In the genomic region with DNA sequence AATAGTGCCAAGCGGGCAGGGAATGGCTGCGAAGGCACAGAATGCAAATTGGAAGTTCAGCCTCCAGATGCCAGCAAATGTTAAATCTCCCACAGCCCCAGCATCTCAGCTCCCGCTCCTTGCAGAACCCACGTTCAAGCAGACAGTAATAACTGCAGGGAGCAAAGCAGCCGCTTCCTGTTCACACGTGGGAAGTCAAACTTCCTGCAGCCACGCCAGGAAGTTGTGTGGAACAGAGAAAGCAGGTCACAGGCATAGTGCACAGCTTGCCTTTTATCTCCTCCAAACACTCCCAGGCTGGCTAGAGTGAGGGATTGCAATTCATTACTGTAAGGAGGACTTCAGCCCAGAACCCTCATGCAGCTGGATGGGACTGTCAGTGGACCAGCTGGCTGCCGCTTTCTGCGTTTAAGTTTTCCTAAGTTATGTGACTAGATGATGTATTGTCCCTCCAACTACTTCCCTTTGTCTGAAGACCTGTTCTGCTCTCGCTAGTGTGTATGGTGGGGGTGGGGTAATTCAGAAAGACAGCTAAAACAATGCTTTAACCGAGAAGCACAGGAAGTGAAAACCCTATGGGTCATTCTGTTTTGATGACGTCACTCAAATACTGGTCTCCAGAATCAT, we compare ENCODE assay signal across 8 mouse cellular contexts.
DNase-seq lines count a peak whose midpoint lies in the region; ATAC-seq and TF ChIP-seq lines count a peak whose summit lies in the region.

No protein-coding gene starts in this region.

- WGBS in cerebellum, adult 2 months: 8% methylated on average over 12 of the region's 12 CpGs
- 29% methylated on average over 12 of the region's 12 CpGs for WGBS in heart, embryonic 13.5 days
- WGBS in kidney, embryonic 15.5 days: 12% methylated on average over 12 of the region's 12 CpGs
- 17% methylated on average over 12 of the region's 12 CpGs for WGBS in limb, embryonic 12.5 days

- H3K4me1 ChIP-seq in cerebellum, adult 2 months (ENCODE audit: control insufficient read depth, insufficient read depth, low read length): 0 out of 2 replicates have a peak, but pooled peaks cover 3% of the 10 kb centered on the region
- H3K4me1 ChIP-seq in heart, embryonic 13.5 days: peaks cover 8% of the 10 kb centered on the region; the same call in 1 of the 2 replicates
- H3K4me1 ChIP-seq in kidney, embryonic 15.5 days: peaks cover 10% of the 10 kb centered on the region
- peaks cover 9% of the 10 kb centered on the region for H3K4me1 ChIP-seq in limb, embryonic 12.5 days (replicated peaks)

- H3K4me3 ChIP-seq in cerebellum, adult 2 months (replicated peaks; ENCODE audit: insufficient read depth, low read depth, low read length): no peak overlapping the region
- H3K4me3 ChIP-seq in heart, embryonic 13.5 days: peak overlapping the region; percentile 26
- peak overlapping the region; percentile 22 for H3K4me3 ChIP-seq in kidney, embryonic 15.5 days (replicated peaks)
- peak overlapping the region; percentile 17 for H3K4me3 ChIP-seq in limb, embryonic 12.5 days (replicated peaks)

- peak; percentile 29 to 30 for DNase-seq in cerebellum, adult 2 months
- peak; percentile 51 for DNase-seq in embryo, embryonic 10.5 days (ENCODE audit: low spot score)
- peak; percentile 6 to 7 for DNase-seq in natural killer cell, adult 2 months (ENCODE audit: low spot score in 2 of 2)
- DNase-seq in thymus, postnatal 36 days: peak; percentile 56 to 65

- H3K27ac ChIP-seq in cerebellum, adult 2 months (ENCODE audit: insufficient read depth, low read length): no peak overlapping the region
- peak overlapping the region; percentile 74 for H3K27ac ChIP-seq in heart, embryonic 13.5 days (replicated peaks)
- peak overlapping the region; percentile 80 for H3K27ac ChIP-seq in kidney, embryonic 15.5 days
- peak overlapping the region; percentile 66 for H3K27ac ChIP-seq in limb, embryonic 12.5 days

- no peaks in the 10 kb centered on the region for H3K36me3 ChIP-seq in heart, embryonic 13.5 days
- no peaks in the 10 kb centered on the region for H3K36me3 ChIP-seq in kidney, embryonic 15.5 days
- H3K36me3 ChIP-seq in limb, embryonic 12.5 days: no peaks in the 10 kb centered on the region

- peak overlapping the region; percentile 62 for H3K4me2 ChIP-seq in heart, embryonic 13.5 days
- H3K4me2 ChIP-seq in kidney, embryonic 15.5 days: peak overlapping the region; percentile 51
- peak overlapping the region; percentile 50 for H3K4me2 ChIP-seq in limb, embryonic 12.5 days

- no peak for TF ChIP-seq CTCF in cerebellum, adult 2 months (IDR thresholded peaks at IDR 0.05; ENCODE audit: borderline replicate concordance, insufficient read depth, low read depth, low read length)

- no peak for TF ChIP-seq POLR2A in cerebellum, adult 2 months (IDR thresholded peaks at IDR 0.05; ENCODE audit: borderline replicate concordance, insufficient read depth, low read length)

- no peaks in the 10 kb centered on the region for H3K9me3 ChIP-seq in heart, embryonic 13.5 days
- H3K9me3 ChIP-seq in kidney, embryonic 15.5 days (replicated peaks): no peaks in the 10 kb centered on the region
- H3K9me3 ChIP-seq in limb, embryonic 12.5 days: peaks cover 5% of the 10 kb centered on the region; the same call in 1 of the 2 replicates

- H3K27me3 ChIP-seq in cerebellum, adult 2 months (ENCODE audit: control insufficient read depth, insufficient read depth, low read length): no peaks in the 10 kb centered on the region
- H3K27me3 ChIP-seq in heart, embryonic 13.5 days (replicated peaks): no peaks in the 10 kb centered on the region
- no peaks in the 10 kb centered on the region for H3K27me3 ChIP-seq in kidney, embryonic 15.5 days
- no peaks in the 10 kb centered on the region for H3K27me3 ChIP-seq in limb, embryonic 12.5 days

- peak overlapping the region; percentile 44; the same call in 1 of the 2 replicates for H3K9ac ChIP-seq in heart, embryonic 13.5 days
- no peak overlapping the region for H3K9ac ChIP-seq in kidney, embryonic 15.5 days
- no peak overlapping the region for H3K9ac ChIP-seq in limb, embryonic 12.5 days (replicated peaks)

- no peak for ATAC-seq in cerebellum, adult (ENCODE audit: insufficient number of reproducible peaks, low FRiP score, low TSS enrichment)
- no peak; the same call in 1 of the 2 replicates for ATAC-seq in heart, embryonic 13.5 days (ENCODE audit: extremely low read depth, insufficient number of reproducible peaks, low FRiP score, low TSS enrichment)
- peak; percentile 83 for ATAC-seq in kidney, embryonic 15.5 days (replicated peaks; ENCODE audit: low FRiP score)
- ATAC-seq in limb, embryonic 12.5 days (ENCODE audit: insufficient number of reproducible peaks, insufficient read depth, low FRiP score, low TSS enrichment, low read depth): peak; percentile 42; the same call in 1 of the 2 replicates

Comparison
In these comparisons a context has a peak if more than half of its experiments do, and no peak if none do; other contexts are left out.
1. DNase-seq: peak in every context shown above with its lines; median percentile 60 in thymus, postnatal 36 days; 51 in embryo, embryonic 10.5 days; 30 in cerebellum, adult 2 months; 6 in natural killer cell, adult 2 months.
2. ATAC-seq: peak in kidney, embryonic 15.5 days (single experiment) and limb, embryonic 12.5 days (single experiment); none in cerebellum, adult (single experiment) and heart, embryonic 13.5 days (single experiment).
3. Peak in every context shown above with its lines, with median percentiles within 50 percentile points of each other: H3K4me2 ChIP-seq.